Mouse (Mus musculus) neural tube, postnatal 0 days (tissue): ENCODE data around the gene Tmem81. TPM values are rescaled to one million over a fixed set of nuclear protein-coding genes. Genes with fewer than 3 reads are reported as not detected.

Experiments used
- polyA plus RNA-seq: library from polyadenylated mRNA; unstranded; fragments of >200 nt; fragmentation: Nextera tagmentation; extraction: Ambion mirVana; gene quantifications from 2 replicates; pipeline ENCODE4 v1.2.1, GENCODE M21; 2015

The Tmem81 gene
- 0.68 and 0.89 TPM in 2 replicates for polyA plus RNA-seq

GRCm38 (mm10) chr1:132506058-132506457, at the start of gene Tmem81:
Gene Tmem81, plus strand, starts transcription at chr1:132506230.

GRCm38 (mm10) chr1:132476928-132477691, 28.9 kb upstream of the Tmem81 start, which contains the start of gene Rbbp5:
Gene Rbbp5, plus strand, starts transcription at chr1:132477365.

GRCm38 (mm10) chr1:132542762-132543306, 36.8 kb downstream of the Tmem81 start, which contains the start of gene Cntn2:
Gene Cntn2, minus strand, starts transcription at chr1:132543256.

Other genes starting within 250 kb of the Tmem81 start
- gene Klhdc8a, start 207.6 kb upstream of the Tmem81 start, polyA plus RNA-seq, result 11.6 and 11.7 TPM in 2 replicates
- gene Nuak2, start 190.1 kb upstream of the Tmem81 start, polyA plus RNA-seq, result 4.5 and 4.7 TPM in 2 replicates
- gene Tmcc2, start 114.9 kb upstream of the Tmem81 start, polyA plus RNA-seq, result 33.5 and 35.3 TPM in 2 replicates
- gene Dstyk, start 88.7 kb upstream of the Tmem81 start, polyA plus RNA-seq, result 6.4 and 6.8 TPM in 2 replicates
- 23.6 and 24.6 TPM in 2 replicates for gene Rbbp5, start 28.9 kb upstream of the Tmem81 start, polyA plus RNA-seq
- 10.8 and 14.2 TPM in 2 replicates for gene Cntn2, start 37.0 kb downstream of the Tmem81 start, polyA plus RNA-seq
- gene Nfasc, start 235.6 kb downstream of the Tmem81 start, polyA plus RNA-seq, result 26.6 and 29.7 TPM in 2 replicates